Mouse (Mus musculus): ENCODE measurements around the gene Gorasp1. TPM values are rescaled to one million over a fixed set of nuclear protein-coding genes. Genes with fewer than 3 reads are reported as not detected.

The Gorasp1 gene
- polyA plus RNA-seq, 1 experiment from 2014 or later = 28.9 TPM

DNA sequence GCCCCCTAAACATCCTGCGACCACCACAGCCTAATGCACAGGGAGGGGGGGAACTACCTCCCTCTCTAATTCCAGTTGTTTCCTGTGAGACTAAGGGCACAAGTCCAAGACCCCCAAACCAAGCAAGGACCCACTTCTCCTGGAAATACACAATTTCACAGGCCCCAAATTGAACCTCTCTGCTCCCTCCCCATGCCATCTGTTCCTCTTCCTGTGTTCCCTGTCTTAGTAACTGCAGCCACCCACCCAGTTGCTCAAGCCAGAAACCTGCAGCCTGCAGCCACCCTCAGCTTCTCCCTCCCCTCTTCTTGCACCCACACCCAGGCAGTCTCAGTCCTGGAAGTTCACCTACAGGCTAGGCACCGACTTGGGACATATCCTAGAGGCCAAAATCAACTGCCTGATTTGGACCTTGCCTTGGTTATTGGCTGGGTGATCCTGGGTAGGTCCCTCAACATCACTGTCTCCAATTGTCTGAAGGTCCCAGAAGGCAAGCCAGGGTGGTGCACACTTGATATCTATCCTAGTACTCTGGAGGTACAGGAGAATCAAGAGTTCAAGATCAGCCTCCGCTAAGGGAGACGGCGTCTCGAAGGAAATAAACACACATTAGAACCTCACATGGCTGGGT, 41.6 kb upstream of the Gorasp1 start:
- WGBS = 81% methylated on average over 6 of the region's 6 CpGs
- H3K27ac ChIP-seq (replicated peaks) = no peak overlapping the region
- peaks cover 10% of the 10 kb centered on the region; the same call in 1 of the 2 replicates for H3K27me3 ChIP-seq
- H3K4me1 ChIP-seq (replicated peaks) = peaks cover 60% of the 10 kb centered on the region
- no peak overlapping the region for H3K4me2 ChIP-seq
- no peak overlapping the region for H3K9ac ChIP-seq
- ATAC-seq (ENCODE audit: low FRiP score, low read depth) = no peak
- H3K4me3 ChIP-seq = no peak overlapping the region
- no peaks in the 10 kb centered on the region for H3K36me3 ChIP-seq
- H3K9me3 ChIP-seq = no peaks in the 10 kb centered on the region

DNA sequence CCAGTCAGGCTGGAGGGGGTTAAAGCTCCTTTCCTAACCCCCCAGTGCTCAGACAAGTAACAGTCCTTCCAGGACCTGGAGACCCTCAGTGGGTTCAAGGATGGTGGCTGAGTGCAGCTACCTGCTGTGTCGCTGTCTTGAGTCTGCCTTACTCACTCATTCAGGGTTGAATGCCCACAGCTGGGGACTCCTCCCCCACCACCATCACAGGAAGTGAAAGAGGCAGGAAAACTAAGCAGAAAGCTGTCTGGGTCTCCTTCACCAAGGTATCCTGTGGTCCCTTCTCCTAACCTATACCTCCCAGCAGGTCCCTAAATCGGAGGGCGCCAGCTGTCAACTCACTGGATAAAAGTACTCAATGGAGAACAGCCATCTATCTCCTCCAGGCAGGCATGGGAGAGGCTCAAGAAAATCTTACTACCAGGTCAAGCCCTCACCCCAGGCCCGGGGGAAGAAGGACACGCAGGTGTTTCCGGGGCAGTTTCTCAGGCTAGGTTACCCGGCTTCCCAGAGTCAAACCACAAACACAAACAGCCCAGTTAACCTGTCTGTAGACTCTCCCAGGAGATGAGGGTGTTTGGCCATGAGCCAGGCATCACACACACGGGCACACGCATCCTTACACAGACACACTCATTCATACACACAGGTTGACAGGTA, 40.9 kb upstream of the Gorasp1 start:
- Histone ChIP-seq H3K27me3 (peaks cover 6% of the 10 kb centered on the region; the same call in 1 of the 2 replicates), H3K36me3 (no peaks in the 10 kb centered on the region), H3K27ac (replicated peaks) (no peak overlapping the region), H3K9ac (no peak overlapping the region), H3K9me3 (no peaks in the 10 kb centered on the region), H3K4me1 (replicated peaks) (peaks cover 55% of the 10 kb centered on the region), H3K4me3 (no peak overlapping the region), H3K4me2 (no peak overlapping the region)
- WGBS = 46% methylated on average over 9 of the region's 9 CpGs
- ATAC-seq (ENCODE audit: low FRiP score, low read depth) = no peak

DNA sequence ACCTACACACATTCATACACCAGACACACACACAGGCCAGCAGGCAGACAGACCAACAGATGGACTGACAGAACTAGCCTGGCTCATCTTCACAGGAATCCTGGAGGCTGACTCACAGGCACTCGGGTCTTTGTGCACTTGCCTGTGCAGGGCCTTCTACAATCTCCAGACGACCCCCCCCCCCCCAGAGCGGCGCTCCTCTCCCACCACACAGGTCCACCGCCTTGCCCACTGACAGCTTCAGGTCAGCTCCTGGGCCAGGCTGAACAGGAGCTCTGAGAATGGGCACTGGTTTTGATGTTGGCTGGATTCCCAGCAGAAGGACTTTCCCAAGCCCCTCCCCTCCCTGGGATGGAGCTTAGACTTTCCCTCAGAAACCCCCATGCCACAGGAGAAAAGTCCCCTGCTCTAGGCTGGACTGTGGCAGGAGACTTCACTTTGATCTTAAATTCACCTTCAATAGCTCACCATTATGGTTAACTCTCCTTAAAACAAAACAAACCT, 40.2 kb upstream of the Gorasp1 start:
- H3K9ac ChIP-seq = no peak overlapping the region
- no peaks in the 10 kb centered on the region for H3K27me3 ChIP-seq
- peaks cover 48% of the 10 kb centered on the region for H3K4me1 ChIP-seq (replicated peaks)
- no peaks in the 10 kb centered on the region for H3K9me3 ChIP-seq
- 49% methylated on average over 5 of the region's 5 CpGs for WGBS
- no peak overlapping the region for H3K4me3 ChIP-seq
- ATAC-seq (ENCODE audit: low FRiP score, low read depth) = no peak
- H3K36me3 ChIP-seq = no peaks in the 10 kb centered on the region
- H3K4me2 ChIP-seq = no peak overlapping the region
- no peak overlapping the region for H3K27ac ChIP-seq (replicated peaks)

DNA sequence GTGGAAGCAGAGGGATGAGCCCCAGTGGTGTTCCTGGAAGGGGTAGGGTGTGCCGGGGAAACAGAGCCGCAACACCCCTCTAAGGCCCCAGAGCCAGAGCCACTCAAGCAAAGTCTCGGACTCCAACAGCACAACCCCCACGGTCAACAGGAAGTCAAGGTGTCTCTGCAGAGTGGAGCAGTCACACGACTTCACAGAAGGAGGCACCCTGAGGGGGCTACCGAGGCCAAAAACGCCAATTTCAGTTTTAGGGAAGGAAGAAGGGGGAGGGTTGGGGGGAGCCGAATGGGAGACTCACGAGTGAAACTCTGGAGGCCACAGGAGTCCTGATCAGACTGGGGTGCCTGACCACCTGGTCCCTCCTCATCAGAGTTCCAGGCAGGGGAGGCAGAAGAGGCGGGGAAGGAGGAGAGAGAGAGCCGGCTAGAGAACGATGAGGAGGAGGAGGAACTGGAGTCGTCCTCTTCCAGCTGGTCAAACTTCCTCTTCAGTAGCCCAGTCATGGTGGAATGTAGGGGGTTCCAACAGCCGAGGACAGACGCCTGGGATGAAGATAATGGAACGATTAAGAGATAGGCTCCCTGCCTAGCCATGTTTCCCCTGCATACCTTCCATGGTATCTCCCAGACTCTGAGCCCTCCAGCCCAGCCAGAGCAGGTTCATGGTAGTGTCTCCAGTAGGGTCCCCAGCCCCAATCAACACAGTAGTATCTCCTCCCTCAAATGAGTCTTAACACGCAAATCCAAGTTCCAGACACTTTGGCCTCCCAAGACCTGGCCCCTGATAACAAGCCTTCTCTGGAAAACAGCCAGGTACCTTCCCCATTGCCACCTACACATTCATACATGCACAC, 39.6 kb upstream of the Gorasp1 start:
- Histone ChIP-seq H3K27ac (replicated peaks) (no peak overlapping the region; the same call in 1 of the 2 replicates), H3K4me2 (no peak overlapping the region), H3K36me3 (no peaks in the 10 kb centered on the region), H3K9me3 (no peaks in the 10 kb centered on the region), H3K4me3 (no peak overlapping the region), H3K4me1 (replicated peaks) (peaks cover 47% of the 10 kb centered on the region), H3K27me3 (no peaks in the 10 kb centered on the region), H3K9ac (no peak overlapping the region)
- ATAC-seq (ENCODE audit: low FRiP score, low read depth) = no peak
- WGBS = 56% methylated on average over 17 of the region's 17 CpGs

DNA sequence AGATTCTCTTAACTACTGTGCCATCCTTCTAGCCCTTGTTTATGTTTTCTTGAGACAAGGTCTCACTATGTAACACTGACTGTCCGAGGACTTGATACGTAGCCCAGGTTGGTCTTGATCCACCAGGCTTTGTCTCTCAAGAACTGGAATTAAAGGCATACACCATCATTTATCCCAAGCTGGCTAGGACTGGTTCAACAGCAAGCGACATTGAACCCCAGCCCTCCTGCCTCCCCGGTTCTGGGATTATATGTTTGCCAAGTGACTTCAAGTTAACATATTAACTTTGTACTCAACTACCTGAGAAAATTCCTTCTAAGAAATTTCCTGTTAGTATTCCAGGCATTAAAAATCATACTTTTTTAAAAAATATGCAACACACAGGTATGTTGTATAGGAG, 37.9 kb upstream of the Gorasp1 start:
- H3K36me3 ChIP-seq = no peaks in the 10 kb centered on the region
- H3K4me1 ChIP-seq (replicated peaks) = peaks cover 47% of the 10 kb centered on the region
- H3K27me3 ChIP-seq = no peaks in the 10 kb centered on the region
- H3K9me3 ChIP-seq = no peaks in the 10 kb centered on the region
- H3K9ac ChIP-seq = no peak overlapping the region
- ATAC-seq (ENCODE audit: low FRiP score, low read depth) = no peak
- 95% methylated on average over 4 of the region's 4 CpGs for WGBS
- H3K4me3 ChIP-seq = no peak overlapping the region
- no peak overlapping the region for H3K4me2 ChIP-seq
- H3K27ac ChIP-seq (replicated peaks) = no peak overlapping the region

DNA sequence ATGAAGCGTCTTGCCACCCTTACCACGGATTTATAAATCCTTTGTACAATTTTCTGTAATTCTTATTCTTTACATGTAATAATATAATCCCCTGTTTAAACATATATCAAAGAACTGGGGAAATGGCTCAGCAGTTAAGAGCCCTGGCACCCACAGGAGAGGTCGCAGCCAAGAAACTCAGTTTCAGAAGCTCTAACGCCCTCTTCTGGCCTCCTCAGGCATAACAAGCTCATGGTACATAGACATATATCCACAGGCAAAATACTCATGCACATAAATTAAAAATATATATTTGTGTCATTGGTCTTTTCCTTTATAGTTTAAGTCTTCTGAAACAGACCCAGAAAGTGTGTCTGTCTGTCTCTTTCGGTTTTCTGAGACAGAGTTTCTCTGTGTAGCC, 37.2 kb upstream of the Gorasp1 start:
- no peak for ATAC-seq (ENCODE audit: low FRiP score, low read depth)

DNA sequence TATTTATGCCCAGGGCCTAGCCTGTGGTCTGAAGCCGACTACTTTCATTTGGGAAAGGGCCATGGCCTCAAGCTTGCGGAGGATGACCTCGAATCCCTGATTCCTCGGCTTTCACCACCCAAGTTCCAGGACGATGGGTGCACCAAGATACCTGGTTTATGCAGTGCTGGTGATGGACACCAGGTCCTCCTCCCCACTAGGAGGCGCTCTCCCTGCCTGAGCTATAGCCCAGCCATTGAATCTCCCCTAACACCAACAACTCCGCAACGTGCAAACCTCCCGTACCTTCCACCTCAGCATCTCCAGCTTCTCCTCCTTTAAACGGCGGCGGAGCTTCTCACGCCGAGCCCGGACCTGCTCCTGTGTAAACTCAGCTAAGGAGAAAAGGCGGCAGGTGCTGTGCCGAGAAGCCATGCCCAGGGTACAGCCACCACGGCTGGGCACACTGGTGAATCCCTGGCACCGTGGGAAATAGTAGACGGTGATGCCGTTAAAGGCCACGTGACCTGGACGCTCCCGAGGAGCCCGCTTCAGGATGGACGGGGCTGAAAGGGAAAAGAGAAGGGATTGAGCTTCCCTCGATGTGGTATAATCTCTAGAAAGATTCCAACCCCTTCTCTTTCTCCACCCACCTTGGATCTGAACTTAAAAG, 36.6 kb upstream of the Gorasp1 start:
- Histone ChIP-seq H3K4me1 (replicated peaks) (peaks cover 51% of the 10 kb centered on the region), H3K27ac (replicated peaks) (no peak overlapping the region)
- WGBS = 92% methylated on average over 27 of the region's 27 CpGs

More for the DNA sequence above, 37.2 kb upstream of the Gorasp1 start:
- WGBS = 85% methylated on average over 5 of the region's 5 CpGs
- no peaks in the 10 kb centered on the region for H3K36me3 ChIP-seq
- peaks cover 51% of the 10 kb centered on the region for H3K4me1 ChIP-seq (replicated peaks)
- no peak overlapping the region for H3K9ac ChIP-seq
- H3K27ac ChIP-seq (replicated peaks) = no peak overlapping the region
- no peak overlapping the region for H3K4me3 ChIP-seq
- H3K9me3 ChIP-seq = no peaks in the 10 kb centered on the region
- H3K4me2 ChIP-seq = no peak overlapping the region
- H3K27me3 ChIP-seq = no peaks in the 10 kb centered on the region

DNA sequence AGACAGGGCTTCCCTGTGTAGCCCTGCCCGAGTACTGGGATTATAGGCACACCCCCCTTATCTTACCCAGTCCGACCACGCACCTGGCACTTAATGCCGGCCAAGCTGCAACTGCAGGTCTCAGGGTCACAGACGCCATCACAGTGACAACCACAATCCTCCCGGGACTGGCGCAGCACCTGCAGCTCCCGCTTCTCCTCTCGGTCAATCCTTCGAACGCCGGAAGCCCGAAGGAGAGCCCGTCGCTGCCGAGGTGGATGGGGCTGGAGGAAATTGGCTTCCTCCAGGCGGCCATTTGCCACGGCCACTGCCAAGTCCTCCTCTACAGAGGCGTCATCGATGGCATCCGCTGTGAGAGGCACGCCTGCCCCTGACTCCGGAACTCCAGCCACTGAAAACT, 35.9 kb upstream of the Gorasp1 start:
- ATAC-seq (ENCODE audit: low FRiP score, low read depth) = no peak
- Histone ChIP-seq H3K9me3 (no peaks in the 10 kb centered on the region), H3K27me3 (no peaks in the 10 kb centered on the region), H3K4me2 (no peak overlapping the region), H3K36me3 (no peaks in the 10 kb centered on the region), H3K4me3 (no peak overlapping the region), H3K9ac (no peak overlapping the region), H3K4me1 (replicated peaks) (peaks cover 44% of the 10 kb centered on the region), H3K27ac (replicated peaks) (0 out of 2 replicates have a peak overlapping the region, but pooled peaks have one; percentile 18)
- WGBS = 88% methylated on average over 23 of the region's 23 CpGs

More for the DNA sequence above, 36.6 kb upstream of the Gorasp1 start:
- H3K36me3 ChIP-seq = no peaks in the 10 kb centered on the region
- H3K4me3 ChIP-seq = no peak overlapping the region
- no peak for ATAC-seq (ENCODE audit: low FRiP score, low read depth)
- no peak overlapping the region for H3K4me2 ChIP-seq
- H3K9me3 ChIP-seq = no peaks in the 10 kb centered on the region
- H3K27me3 ChIP-seq = no peaks in the 10 kb centered on the region
- no peak overlapping the region for H3K9ac ChIP-seq

DNA sequence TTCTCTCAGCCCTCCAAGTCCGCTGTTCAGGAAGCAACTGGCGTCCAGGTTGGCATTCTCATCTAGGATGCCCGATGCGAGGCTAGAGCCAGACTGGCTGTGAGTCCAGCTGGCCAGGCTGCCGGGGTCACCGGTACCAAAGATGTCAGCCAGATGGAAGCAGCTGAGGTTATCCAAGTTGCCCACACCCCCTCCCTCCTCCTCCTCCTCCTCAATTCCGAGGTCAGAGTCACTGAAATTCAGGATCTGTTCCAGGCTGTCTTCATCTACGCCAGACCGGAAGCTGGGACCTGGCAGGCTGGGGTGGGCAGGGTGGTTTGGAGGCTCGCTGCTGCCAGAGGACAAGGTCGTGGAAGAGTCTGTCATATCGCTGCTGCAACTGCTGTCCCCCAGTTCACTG, 35.2 kb upstream of the Gorasp1 start:
- Histone ChIP-seq H3K27me3 (no peaks in the 10 kb centered on the region), H3K4me1 (replicated peaks) (peaks cover 37% of the 10 kb centered on the region), H3K4me2 (no peak overlapping the region), H3K9me3 (no peaks in the 10 kb centered on the region), H3K27ac (replicated peaks) (0 out of 2 replicates have a peak overlapping the region, but pooled peaks have one; percentile 18), H3K9ac (no peak overlapping the region), H3K4me3 (no peak overlapping the region), H3K36me3 (no peaks in the 10 kb centered on the region)
- ATAC-seq (ENCODE audit: low FRiP score, low read depth) = no peak
- 72% methylated on average over 12 of the region's 12 CpGs for WGBS

DNA sequence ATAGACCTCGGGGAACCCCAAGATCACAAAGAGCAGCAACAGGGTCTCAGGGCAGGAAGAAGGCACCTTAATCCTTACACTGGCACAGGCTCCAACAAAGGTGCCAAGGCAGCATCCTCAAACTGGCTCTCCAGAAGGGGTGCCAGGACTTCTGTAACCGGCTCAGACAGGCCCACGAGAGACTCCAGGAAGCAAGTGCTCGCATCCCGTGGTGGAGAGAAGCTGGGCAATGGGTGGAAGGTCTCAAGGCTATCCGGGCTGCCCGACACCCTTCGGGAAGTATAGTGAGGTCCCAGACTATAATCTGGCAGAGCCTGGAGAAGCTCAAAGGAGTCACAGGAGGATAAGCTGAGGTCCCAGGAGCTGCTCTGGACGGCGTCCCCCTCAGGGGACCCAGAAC, 34.8 kb upstream of the Gorasp1 start:
- no peaks in the 10 kb centered on the region for H3K27me3 ChIP-seq
- no peak for ATAC-seq (ENCODE audit: low FRiP score, low read depth)
- H3K36me3 ChIP-seq = no peaks in the 10 kb centered on the region
- no peak overlapping the region for H3K4me3 ChIP-seq
- WGBS = 87% methylated on average over 10 of the region's 10 CpGs
- H3K4me2 ChIP-seq = no peak overlapping the region
- H3K9ac ChIP-seq = no peak overlapping the region
- H3K9me3 ChIP-seq = no peaks in the 10 kb centered on the region
- H3K4me1 ChIP-seq (replicated peaks) = peaks cover 33% of the 10 kb centered on the region
- H3K27ac ChIP-seq (replicated peaks) = no peak overlapping the region

DNA sequence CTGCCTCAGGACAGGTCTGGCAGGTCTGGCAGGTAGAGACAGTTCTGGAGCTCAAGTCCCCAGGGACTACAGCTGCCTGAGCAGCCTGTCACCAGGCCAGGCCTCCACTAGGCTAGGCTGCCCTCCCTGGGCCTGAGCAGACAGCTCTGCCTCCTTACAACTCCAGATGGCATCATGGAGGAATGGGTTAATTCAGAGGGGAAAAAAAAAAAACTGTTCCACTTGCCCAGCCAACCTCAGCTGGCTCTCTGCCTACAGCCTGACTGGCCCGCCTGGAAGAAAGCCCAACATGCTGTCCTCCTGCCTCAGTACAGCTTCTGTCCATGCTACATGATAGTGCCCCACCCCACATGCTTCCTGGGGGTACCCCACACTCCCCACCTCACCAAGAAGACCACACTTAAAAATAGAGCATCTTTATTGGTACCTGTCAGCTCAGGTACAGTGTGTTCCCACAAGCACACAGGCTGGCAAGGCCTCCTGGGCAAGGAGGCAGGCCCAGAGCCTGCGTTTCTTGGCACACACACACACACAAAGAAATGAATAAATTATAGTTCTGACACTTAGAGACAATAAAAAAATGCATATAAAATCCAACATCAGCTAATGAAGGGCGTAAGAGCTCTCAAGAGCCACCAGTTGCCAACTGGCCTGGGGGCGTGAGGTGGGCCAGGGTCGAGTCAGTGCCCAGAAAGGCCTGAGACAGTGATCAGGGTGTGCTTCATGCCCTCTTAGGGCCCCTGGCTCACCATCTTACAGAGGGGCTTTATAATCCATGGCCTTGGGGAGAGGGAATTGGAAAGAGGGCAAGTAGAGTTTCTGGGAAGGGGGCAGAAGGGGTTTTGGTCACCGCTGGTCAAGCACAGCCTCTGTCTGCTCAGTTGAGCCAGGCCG, 33.6 kb upstream of the Gorasp1 start:
- H3K27ac ChIP-seq (replicated peaks) = peak overlapping the region; percentile 56
- no peak overlapping the region for H3K4me2 ChIP-seq
- H3K36me3 ChIP-seq = no peaks in the 10 kb centered on the region
- ATAC-seq (ENCODE audit: low FRiP score, low read depth) = peak; percentile 76
- no peaks in the 10 kb centered on the region for H3K9me3 ChIP-seq
- H3K9ac ChIP-seq = no peak overlapping the region
- peaks cover 25% of the 10 kb centered on the region for H3K4me1 ChIP-seq (replicated peaks)
- 63% methylated on average over 7 of the region's 7 CpGs for WGBS
- H3K27me3 ChIP-seq = no peaks in the 10 kb centered on the region
- no peak overlapping the region for H3K4me3 ChIP-seq
